Mouse (Mus musculus) G1E (cell line): Measurements from ENCODE around the gene Ctnnbip1.

Experiments
- CTCF ChIP-seq: IDR thresholded peaks from 2 replicates; pipeline ENCODE4 v1.5.1; 2012; ENCODE audit warnings: low read depth, low read length, inconsistent platforms, mixed read lengths
- GATA1 ChIP-seq: IDR thresholded peaks from 2 replicates; pipeline ENCODE4 v1.6.1; 2012; ENCODE audit warnings: borderline replicate concordance, low read length, inconsistent platforms, mixed read lengths
- GATA2 ChIP-seq: IDR thresholded peaks from 2 replicates; pipeline ENCODE4 v1.6.1; 2012; ENCODE audit warnings: low read depth, low read length, inconsistent platforms, borderline replicate concordance

GRCm38 (mm10) chr4:149601484-149601883 lies 83.4 kb downstream of the Ctnnbip1 start:
- TF ChIP-seq CTCF (no peak), GATA1 (no peak), GATA2 (no peak)
